Mouse (Mus musculus): ENCODE results near the gene Gm5415. TPM values are rescaled to one million over a fixed set of nuclear protein-coding genes. Genes with fewer than 3 reads are reported as not detected.
"Not testable (repeated sequence)": the region's sequence is repeated elsewhere in the genome, so short reads cannot be mapped to it uniquely, and the experiment has no call there.

Gm5415 gene
- polyA plus RNA-seq (2012; rRNA removed) = not detected in 2 replicates

- 76% methylated on average over 3 of the region's 7 CpGs for WGBS
- H3K4me1 ChIP-seq (replicated peaks; ENCODE audit: control insufficient read depth, insufficient read depth, low read length); DNase-seq: not testable (repeated sequence)
These were observed at the start of gene Gm5415 for GRCm38 (mm10) chr1:32547194-32547593. TSS of gene Gm5415 (minus strand) at chr1:32547294.

DNA sequence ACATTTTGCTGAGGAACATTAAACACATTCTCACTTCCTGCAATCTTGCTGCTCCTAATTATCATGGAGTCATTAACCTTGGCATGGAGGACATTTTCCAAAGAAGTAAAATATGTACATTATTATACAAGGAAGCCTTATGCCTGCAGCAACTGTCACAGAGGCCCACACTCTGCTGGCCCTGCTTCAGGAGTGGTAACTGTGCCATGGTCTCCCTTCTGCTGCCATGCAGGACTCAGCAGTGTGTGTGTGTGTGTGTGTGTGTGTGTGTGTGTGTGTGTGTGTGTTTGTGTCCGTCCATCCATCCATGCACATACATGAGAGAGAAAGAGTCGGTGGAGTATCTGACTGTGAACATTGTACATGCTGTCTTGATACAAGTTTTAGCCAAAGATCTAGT, 21.8 kb upstream of the Gm5415 start:
- 90% methylated on average over 2 of the region's 2 CpGs for WGBS
- no peak overlapping the region for H3K4me3 ChIP-seq (ENCODE audit: control insufficient read depth, insufficient read depth, low read length)
- H3K27ac ChIP-seq (ENCODE audit: control insufficient read depth, insufficient read depth, low read length) = no peak overlapping the region
- H3K4me1 ChIP-seq (replicated peaks; ENCODE audit: control insufficient read depth, insufficient read depth, low read length) = no peaks in the 10 kb centered on the region
- TF ChIP-seq CTCF (IDR thresholded peaks at IDR 0.05; ENCODE audit: borderline replicate concordance, control insufficient read depth, extremely low read depth, insufficient read depth, low read length, poor library complexity) (no peak), POLR2A (IDR thresholded peaks at IDR 0.05; ENCODE audit: control insufficient read depth, extremely low read depth, insufficient read depth, low read length, poor library complexity) (no peak)
- H3K36me3 ChIP-seq (ENCODE audit: control insufficient read depth, insufficient read depth, low read length) = no peaks in the 10 kb centered on the region
- H3K27me3 ChIP-seq (ENCODE audit: control insufficient read depth, insufficient read depth, low read length) = no peaks in the 10 kb centered on the region
- DNase-seq = no peak

More at GRCm38 (mm10) chr1:32547194-32547593, at the start of gene Gm5415:
- H3K27ac ChIP-seq (ENCODE audit: control insufficient read depth, insufficient read depth, low read length); H3K36me3 ChIP-seq (ENCODE audit: control insufficient read depth, insufficient read depth, low read length); H3K27me3 ChIP-seq (ENCODE audit: control insufficient read depth, insufficient read depth, low read length); H3K4me3 ChIP-seq (ENCODE audit: control insufficient read depth, insufficient read depth, low read length): not testable (repeated sequence)

DNA sequence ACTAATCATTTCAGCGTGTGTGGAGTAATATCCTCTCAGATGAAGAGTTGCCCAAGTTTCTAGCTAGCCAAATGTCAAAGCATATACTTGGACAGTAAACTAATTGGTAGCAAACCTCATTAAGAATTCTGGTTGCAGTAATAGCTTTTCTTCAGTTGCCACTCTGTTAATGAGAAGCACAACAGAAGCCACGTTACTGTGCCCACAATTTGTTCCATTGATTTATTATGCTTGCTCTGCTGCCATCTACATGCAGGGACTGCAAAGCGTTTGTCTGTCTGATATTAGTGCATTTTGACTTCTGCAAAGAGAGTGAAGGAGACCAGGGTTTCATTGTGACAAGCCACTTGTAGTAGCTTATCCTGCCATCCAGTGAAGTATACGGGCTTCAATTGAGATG, 6.8 kb upstream of the Gm5415 start:
- no peaks in the 10 kb centered on the region for H3K4me1 ChIP-seq (replicated peaks; ENCODE audit: control insufficient read depth, insufficient read depth, low read length)
- TF ChIP-seq CTCF (IDR thresholded peaks at IDR 0.05; ENCODE audit: borderline replicate concordance, control insufficient read depth, extremely low read depth, insufficient read depth, low read length, poor library complexity) (no peak), POLR2A (IDR thresholded peaks at IDR 0.05; ENCODE audit: control insufficient read depth, extremely low read depth, insufficient read depth, low read length, poor library complexity) (no peak)
- H3K27ac ChIP-seq (ENCODE audit: control insufficient read depth, insufficient read depth, low read length) = no peak overlapping the region
- H3K4me3 ChIP-seq (ENCODE audit: control insufficient read depth, insufficient read depth, low read length) = no peak overlapping the region
- 55% methylated on average over 4 of the region's 4 CpGs for WGBS
- no peaks in the 10 kb centered on the region for H3K27me3 ChIP-seq (ENCODE audit: control insufficient read depth, insufficient read depth, low read length)
- no peaks in the 10 kb centered on the region for H3K36me3 ChIP-seq (ENCODE audit: control insufficient read depth, insufficient read depth, low read length)
- no peak for DNase-seq

GRCm38 (mm10) chr1:32553459-32553858, 6.4 kb upstream of the Gm5415 start:
- no peak for TF ChIP-seq POLR2A (IDR thresholded peaks at IDR 0.05; ENCODE audit: control insufficient read depth, extremely low read depth, insufficient read depth, low read length, poor library complexity)
- no peaks in the 10 kb centered on the region for H3K27me3 ChIP-seq (ENCODE audit: control insufficient read depth, insufficient read depth, low read length)
- DNase-seq = no peak
- H3K27ac ChIP-seq (ENCODE audit: control insufficient read depth, insufficient read depth, low read length) = no peak overlapping the region
- WGBS = 92% methylated on average over 3 of the region's 3 CpGs
- no peaks in the 10 kb centered on the region for H3K4me1 ChIP-seq (replicated peaks; ENCODE audit: control insufficient read depth, insufficient read depth, low read length)
- no peak overlapping the region for H3K4me3 ChIP-seq (ENCODE audit: control insufficient read depth, insufficient read depth, low read length)
- no peaks in the 10 kb centered on the region for H3K36me3 ChIP-seq (ENCODE audit: control insufficient read depth, insufficient read depth, low read length)

GRCm38 (mm10) chr1:32503381-32503780, 43.7 kb downstream of the Gm5415 start:
- no peak for DNase-seq
- no peaks in the 10 kb centered on the region for H3K4me1 ChIP-seq (replicated peaks; ENCODE audit: control insufficient read depth, insufficient read depth, low read length)
- 94% methylated on average over 6 of the region's 6 CpGs for WGBS
- TF ChIP-seq POLR2A (IDR thresholded peaks at IDR 0.05; ENCODE audit: control insufficient read depth, extremely low read depth, insufficient read depth, low read length, poor library complexity) (no peak), CTCF (IDR thresholded peaks at IDR 0.05; ENCODE audit: borderline replicate concordance, control insufficient read depth, extremely low read depth, insufficient read depth, low read length, poor library complexity) (no peak)
- no peaks in the 10 kb centered on the region for H3K27me3 ChIP-seq (ENCODE audit: control insufficient read depth, insufficient read depth, low read length)
- no peak overlapping the region for H3K27ac ChIP-seq (ENCODE audit: control insufficient read depth, insufficient read depth, low read length)
- H3K36me3 ChIP-seq (ENCODE audit: control insufficient read depth, insufficient read depth, low read length) = no peaks in the 10 kb centered on the region
- H3K4me3 ChIP-seq (ENCODE audit: control insufficient read depth, insufficient read depth, low read length) = no peak overlapping the region

Measured in thymus, adult 2 months (tissue).